Mouse (Mus musculus) adrenal gland, postnatal 25 days (tissue): ENCODE results near the gene Ocm. TPM values are rescaled to one million over a fixed set of nuclear protein-coding genes. Genes with fewer than 3 reads are reported as not detected.
A peak's percentile ranks its signal among the peaks of the same experiment; 100 is the strongest.

Experiments
- DNase-seq: peaks from one replicate; pipeline ENCODE4 v3.0.0; 2021; ENCODE audit warnings: mixed read lengths
- total RNA-seq: library from RNA; stranded (reverse); gene quantifications from 2 replicates; pipeline ENCODE4 v1.2.3, GENCODE M21; 2021

The Ocm gene
- total RNA-seq, 1 experiment from 2014 or later = not detected

DNA sequence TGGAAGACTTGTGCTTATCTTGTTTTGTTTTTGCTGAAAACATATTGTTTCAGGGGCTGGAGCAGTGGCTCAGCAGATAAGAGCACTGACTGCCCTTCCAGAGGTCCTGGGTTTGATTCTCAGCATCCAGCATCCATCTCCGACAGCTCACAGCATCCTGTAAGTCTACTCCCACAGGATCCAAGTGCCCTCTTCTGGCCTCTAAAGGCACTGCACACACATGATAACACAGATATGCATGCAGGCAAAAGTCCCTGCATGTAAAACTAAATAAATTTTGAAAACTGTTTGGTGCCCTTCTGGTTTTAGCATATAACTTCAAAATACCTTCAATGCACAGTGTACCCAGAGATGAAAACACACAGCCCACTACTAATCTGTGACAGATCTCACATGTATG, 27.1 kb downstream of the Ocm start:
- no peak for DNase-seq

DNA sequence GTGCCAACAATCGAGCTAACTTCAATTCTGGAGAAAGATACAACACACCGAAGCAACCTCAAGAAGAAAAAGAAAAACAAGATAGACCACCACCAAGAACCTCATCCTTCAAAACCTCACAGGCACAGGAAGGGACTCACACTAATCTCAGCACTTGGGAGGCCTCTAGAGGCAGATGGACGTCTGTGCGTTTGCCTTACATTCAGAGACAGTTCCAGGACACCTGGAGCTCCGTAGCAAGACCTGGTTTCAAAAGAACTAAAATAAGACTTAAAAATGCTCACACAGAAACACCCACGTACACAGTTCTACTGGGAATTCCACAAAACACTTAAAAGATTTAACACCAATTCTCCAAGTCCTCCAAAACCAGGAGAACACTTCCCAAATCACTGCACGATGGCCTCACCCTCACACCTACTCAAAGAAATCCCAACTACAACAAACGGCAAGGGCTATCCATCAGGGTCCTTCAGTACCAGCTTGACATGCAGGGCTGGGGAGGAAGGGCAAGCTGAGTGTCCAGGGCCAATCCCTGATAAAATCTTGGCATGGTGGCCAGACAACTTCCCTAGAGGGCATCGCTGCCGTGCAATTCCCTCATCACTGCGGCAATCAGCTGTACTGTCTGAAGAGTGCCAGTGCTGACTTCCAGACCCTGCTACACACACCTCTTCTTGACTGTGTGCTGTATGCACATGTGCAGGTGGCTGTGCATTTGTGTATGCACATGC, 31.7 kb downstream of the Ocm start:
- DNase-seq = no peak

DNA sequence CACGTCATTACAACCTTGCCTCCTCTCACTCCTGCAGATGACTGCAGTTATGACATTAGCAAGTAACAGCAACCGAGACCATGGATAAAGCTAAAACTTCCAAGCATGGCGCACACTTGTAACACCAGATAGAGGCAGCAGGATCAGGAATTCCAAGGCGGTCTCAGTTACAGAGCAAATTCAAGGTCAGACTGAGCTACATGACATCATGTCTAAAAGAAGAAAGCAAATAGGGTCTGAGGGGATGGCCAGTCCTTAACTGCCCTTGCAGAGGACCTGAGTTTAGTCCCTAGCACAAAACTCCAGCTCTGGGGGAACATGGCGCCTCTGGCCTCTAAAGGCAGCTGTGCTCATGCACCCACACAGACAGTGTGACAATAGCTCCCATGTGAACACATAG, 32.6 kb downstream of the Ocm start:
- DNase-seq = no peak

DNA sequence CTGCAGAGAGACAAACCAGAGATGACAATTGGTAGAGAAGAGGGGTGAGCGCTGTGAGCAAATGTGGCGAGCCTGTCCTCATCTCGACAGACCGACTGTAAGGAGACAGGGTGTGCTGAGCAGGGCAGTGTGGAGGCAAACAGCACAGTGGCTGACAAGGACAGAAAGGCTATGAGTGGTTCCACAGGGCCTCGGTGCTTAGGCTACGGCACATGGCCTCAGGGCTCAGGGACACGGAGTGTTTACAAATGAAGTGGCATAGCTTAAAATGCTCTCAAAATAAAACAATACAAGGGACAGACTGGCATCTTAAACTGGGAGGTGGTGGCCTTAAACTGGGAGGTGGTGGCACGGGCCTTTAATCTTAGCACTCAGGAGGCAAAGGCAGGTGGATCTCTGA, 33.2 kb downstream of the Ocm start:
- no peak for DNase-seq

DNA sequence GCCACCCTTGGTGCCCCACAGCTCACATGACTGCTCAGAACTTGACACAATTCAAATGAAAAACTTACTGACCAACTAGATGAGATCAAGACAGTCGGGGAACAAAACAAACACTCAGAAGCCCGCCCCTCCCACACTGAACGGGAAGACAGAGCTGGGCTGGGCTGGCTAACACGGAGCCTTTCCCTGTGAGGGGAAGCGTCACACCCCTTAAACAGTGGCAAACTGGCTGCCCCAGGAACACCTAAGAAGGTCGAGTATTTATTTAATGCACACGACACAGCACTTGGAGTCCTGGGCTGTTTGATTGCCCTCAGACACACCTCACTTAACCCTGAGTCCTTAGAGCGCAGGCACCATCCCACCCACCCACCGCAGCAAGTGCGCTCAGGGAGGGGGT, 33.8 kb downstream of the Ocm start:
- DNase-seq = no peak

DNA sequence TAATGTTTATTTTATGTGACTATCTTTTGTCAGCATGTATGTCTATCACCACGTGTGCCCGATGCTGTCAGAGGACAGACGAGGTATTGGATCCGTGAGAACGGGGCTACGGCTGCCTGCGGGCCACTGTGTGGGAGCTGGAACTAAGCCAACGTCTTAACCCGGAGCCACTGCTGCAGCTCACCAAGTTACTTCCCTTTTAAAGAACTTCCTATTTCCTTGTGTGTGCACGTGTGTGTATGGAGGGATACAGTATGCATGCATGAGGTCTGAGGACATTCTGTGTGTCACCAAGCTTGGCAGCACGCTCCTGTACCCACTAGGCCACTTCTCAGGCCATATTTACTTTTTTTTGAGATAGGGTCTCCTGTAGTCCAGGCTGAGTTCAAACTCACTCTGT, 36.4 kb downstream of the Ocm start:
- no peak for DNase-seq

DNA sequence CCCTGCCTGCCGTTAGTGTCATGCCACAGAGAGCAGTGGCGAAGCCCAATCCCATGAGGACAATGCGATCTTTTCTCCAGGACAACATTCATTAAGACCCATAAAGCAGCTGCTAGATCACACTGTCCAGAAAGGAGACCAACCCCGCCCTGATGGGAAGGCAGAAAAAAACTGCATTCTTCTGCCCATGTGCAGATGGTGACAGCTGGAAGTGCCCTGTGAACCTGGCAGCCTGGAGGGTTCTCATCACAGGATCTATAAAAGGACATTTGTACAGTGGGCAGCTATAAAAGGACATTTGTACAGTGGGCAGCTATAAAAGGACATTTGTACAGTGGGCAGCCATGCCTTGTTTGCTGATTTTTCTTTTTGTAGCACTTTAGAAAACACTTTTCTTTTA, 37.4 kb downstream of the Ocm start:
- no peak for DNase-seq

DNA sequence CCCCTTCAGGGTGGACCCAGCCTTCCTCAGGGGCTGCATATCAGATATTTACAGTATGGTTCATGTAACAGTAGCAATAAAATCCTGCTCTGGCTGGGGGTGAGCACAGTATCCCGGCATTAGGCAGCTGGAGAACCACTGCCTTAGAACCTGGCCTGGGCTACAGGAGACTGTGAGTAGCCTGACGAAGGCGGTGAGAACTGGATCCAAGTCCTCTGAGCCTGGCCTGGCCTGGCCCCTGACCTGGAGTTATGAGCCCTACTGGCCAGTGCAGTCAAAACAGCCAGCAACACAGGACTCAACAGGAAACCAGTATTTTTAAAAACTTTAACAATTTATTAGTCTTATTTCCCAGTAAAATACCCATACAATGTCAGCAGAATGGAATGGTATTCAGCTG, 38.9 kb downstream of the Ocm start:
- no peak for DNase-seq

DNA sequence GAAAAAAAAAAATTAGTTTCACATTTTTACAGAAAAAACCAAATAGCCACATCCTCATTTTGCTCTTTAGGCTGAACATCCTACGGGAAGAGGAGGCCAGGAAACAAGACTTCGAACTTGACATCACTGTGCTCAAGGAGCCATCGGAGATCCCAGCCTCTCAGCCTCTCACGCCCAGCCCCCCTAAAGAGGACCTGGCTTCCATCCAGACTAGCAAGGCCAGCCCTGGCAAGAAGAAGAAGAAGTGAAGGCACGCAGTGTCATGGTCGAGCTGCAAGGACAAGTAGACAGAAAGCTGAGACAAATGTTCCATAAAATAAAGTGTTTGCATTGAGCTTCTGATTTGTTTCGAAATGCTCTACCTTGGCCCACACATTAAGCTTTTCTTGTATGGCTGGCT, 41.1 kb downstream of the Ocm start:
- peak; percentile 65 for DNase-seq

DNA sequence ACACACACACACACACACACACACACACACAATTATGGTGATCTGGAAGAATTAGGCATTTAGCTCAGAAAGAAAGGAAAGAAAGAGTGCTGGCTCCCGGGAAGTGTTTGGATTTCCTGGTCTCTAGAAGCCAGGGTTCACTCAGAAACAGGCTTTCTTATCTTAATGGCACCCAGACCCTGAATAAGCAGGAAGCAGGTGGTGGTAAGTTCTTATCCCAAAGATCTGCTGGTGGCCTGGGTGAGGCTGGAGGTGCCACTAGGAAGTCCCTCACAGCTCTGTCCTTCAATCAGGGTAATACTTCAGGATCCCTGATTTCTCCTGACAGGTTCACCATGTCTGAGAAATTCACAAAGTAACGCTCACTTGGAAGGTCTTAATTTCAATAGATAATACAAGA, 44.1 kb downstream of the Ocm start:
- DNase-seq = no peak

DNA sequence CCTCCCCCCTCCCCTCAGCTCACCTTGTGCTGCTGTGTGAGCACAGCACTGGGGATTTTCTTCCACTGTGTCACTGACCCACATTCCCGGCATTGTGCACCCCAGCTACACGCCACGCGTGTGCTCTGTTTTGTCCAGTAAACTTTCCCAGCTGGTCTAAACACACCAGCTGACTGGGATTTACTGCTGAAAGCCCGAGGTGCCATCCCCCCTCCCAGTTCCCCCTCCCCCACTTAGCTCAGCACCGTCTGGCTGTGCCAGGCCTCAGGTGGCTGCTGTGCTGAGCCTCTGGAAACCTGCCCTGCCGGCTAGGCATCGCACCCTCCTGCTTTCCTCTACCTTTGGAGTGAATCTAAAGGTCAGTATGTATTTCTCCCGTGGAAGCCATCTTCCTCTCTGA, 45.6 kb downstream of the Ocm start:
- DNase-seq = no peak

DNA sequence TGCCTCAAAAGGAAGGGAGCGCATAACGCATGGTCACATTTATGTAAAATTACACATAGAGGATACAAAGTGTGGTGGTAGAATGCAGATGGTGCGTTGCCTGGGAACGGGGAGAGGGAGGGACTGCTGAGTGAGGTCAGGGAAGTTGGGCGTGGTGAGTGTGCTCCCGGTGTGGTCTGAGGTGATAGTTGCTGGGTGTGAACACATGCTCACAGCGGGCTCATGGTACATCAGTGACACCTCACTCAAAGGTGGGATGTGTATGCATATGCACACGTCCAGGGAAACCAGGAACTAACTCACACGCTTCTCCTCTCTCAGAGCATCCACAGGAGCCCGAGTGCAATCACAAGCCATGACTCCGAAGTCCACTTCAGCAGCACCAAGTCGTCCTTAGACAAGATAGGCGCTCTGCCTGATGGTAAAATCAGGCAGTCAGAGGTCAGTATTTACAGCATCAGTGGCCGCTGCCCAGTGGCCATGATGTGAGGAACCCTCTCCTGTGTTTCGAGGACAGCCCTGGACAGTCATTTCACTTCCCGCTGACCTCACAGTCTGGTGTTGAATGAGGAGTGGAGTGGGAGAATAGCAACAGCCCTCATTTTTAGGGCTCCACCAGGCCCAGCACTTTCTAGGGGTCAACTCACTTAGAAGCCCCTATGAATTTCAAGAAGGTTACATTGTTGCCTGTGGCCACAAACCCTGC, 49.6 kb downstream of the Ocm start:
- DNase-seq = no peak

DNA sequence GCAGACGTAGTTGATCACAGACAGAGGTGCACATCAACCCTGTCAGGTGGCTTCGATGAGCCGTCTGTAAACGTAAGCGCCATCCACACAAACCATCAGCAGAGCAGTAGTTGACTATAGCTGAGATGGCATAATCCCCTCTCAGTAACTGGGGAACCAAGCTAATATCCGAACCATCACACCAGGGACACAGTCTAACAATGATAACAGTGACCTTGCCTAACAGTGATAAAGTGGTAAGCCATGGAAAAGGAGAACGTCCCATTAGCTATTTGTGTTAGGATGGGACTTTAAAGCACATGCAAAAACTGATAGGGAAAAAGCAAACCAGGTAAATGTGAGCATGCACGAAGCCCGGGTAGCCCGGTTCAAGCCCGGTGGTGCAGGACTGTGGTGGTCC, 50.2 kb downstream of the Ocm start:
- DNase-seq = no peak

DNA sequence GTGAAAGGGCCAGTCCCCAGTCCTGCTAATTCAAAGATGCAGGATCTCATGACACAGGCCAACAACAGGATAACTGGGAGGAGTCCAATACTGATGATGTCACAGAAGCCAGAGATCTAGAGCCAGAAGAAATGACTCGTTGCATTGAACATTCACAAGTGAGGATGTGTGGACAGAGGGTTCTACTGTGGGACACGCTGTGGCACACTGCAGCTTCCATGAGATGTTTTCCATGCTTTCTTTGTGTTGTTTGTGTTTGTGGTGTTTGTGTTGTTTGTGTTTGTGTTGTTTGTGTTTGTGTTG, 50.9 kb downstream of the Ocm start:
- DNase-seq = no peak

DNA sequence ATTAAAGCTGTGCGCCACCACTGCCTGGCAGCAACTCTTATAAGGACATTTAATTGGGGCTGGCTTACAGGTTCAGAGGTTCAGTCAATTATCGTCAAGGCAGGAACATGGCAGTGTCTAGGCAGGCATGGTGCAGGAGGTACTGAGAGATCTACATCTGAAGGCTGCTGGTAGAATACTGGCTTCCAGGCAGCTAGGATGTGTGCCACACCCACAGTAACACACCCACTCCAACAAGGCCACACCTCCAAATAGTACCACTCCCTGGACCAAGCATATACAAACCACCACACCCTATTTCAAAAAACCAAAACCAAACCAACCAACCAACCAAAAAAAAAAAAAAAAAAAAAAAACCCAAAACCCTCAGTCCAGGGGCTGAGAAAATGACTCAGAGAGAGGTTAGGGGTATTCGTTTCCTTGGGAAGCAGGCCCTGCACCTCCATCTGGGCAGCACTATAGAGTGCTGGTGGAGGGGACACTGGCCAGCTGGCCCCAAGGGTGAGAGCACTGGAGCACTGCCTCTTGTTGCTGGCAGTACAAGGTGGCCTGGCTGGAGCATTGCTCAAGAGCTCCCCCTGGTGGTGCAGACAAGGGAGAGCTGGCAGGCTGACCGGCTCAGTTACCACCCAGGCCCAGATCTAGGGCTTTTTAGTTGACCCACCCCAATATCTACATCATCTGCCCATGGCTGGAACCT, 51.4 kb downstream of the Ocm start:
- peak; percentile 71 for DNase-seq

DNA sequence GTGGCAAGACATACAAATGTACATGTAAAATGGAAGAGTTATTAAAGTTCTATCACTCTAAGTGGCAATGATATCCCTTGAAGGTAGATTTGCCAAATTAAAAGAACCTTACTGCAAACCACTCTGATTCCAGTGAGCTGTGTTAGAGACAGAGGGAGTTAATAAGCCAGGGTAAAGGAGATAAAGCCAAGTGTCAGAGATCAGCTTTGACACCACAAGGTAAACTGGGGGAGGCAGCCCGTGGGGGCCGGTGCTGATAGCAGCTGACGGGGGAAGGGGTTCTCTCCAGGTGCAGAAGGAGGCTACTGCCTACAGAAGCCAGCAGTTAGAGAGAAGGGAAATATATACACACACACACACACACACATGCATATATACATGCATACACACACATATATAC, 53.8 kb downstream of the Ocm start:
- DNase-seq = no peak

Other genes with a start within 250 kb of the Ocm start
- gene Eif2ak1, start 208.9 kb downstream of the Ocm start, total RNA-seq = 32.2 and 42.0 TPM in 2 replicates
- gene Ankrd61, start 129.0 kb downstream of the Ocm start, total RNA-seq = 0.21 TPM in 1 of 2 replicates, not detected in the other
- 38.3 and 44.5 TPM in 2 replicates for gene Aimp2, start 116.8 kb downstream of the Ocm start, total RNA-seq
- 9.4 and 11.0 TPM in 2 replicates for gene Pms2, start 116.7 kb downstream of the Ocm start, total RNA-seq
- gene Gm42421, start 98.5 kb downstream of the Ocm start, total RNA-seq = 1.8 TPM in 1 of 2 replicates, not detected in the other
- gene Rsph10b, start 93.6 kb downstream of the Ocm start, total RNA-seq = 3.8 and 4.9 TPM in 2 replicates
- gene Ccz1, start 11.8 kb downstream of the Ocm start, total RNA-seq = 61.5 and 66.8 TPM in 2 replicates
- gene Lmtk2, start 73.8 kb upstream of the Ocm start, total RNA-seq = 32.9 and 34.8 TPM in 2 replicates
- gene Bhlha15, start 163.6 kb upstream of the Ocm start, total RNA-seq = 0.61 and 0.62 TPM in 2 replicates
- gene Tecpr1, start 196.9 kb upstream of the Ocm start, total RNA-seq = 101 and 107 TPM in 2 replicates
- gene Bri3, start 217.8 kb upstream of the Ocm start, total RNA-seq = 110 and 114 TPM in 2 replicates